Mouse (Mus musculus) B cell, adult (primary cell): Measurements from ENCODE around the gene Tada1. TPM values are rescaled to one million over a fixed set of nuclear protein-coding genes. Genes with fewer than 3 reads are reported as not detected.

Experiments used
- total RNA-seq: library from RNA; stranded (reverse); gene quantifications from 4 replicates; pipeline ENCODE4 v1.2.4, GENCODE M21; 2023; ENCODE audit not compliant: inconsistent age

Tada1 gene
- total RNA-seq = 25.7 to 28.8 TPM (median 27.5 TPM) in 4 replicates

DNA sequence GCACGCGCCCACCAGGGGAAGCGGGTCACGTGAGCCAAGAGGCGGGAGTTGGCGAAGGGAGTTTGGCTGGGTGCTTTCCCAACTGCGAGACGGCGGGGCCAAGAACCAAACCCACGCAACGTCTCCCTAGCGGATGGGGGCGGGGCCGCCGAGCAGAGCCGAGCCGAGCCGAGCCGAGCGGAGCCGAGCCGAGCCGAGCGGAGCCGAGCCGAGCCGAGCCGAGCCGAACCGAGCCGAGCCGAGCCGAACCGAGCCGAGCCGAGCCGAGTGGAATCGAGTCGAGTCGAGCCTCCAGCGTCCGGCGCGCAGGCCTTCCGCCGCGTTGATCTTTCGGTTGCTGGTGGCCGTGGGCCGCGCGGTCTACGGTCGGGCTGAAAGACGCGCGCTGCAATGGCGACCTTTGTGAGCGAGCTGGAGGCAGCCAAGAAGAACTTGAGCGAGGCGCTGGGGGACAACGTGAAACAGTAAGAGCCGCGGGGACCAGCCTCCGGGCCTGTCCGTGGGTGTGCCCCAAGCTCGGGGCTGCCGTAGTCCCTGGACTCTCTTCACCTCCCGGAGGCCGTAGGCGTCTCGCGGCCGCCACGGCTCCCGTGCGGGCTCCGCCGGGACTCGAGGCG lies at the start of gene Tada1:
Tada1 (plus strand) TSS at position 85 of the 617 bp plus-strand sequence.

GRCm38 (mm10) chr1:166409701-166410220 lies 30.9 kb downstream of the Tada1 start, which contains the start of gene Pogk:
TSS of gene Pogk (minus strand) at chr1:166409863.

Other genes starting within 250 kb of the Tada1 start
- not detected in 4 replicates for gene Gpa33, start 248.9 kb upstream of the Tada1 start, total RNA-seq
- gene Mael, start 140.3 kb upstream of the Tada1 start, total RNA-seq = not detected in 4 replicates
- 0.09 to 0.42 TPM (median 0.16 TPM) in 3 of 4 replicates, not detected in the other for gene Ildr2, start 125.0 kb upstream of the Tada1 start, total RNA-seq
- 14.4 to 20.0 TPM (median 17.9 TPM) in 4 replicates for gene Pogk, start 30.8 kb downstream of the Tada1 start, total RNA-seq
- not detected in 4 replicates for gene Gm4846, start 118.5 kb downstream of the Tada1 start, total RNA-seq